Mouse (Mus musculus) olfactory bulb, adult 2 months (tissue): ENCODE measurements at regions not wholly inside any gene's neighbourhood (a gene's known extent, or its start where the extent isn't known, plus 50 kb on each side); places are given as distances from the start of the nearest gene placed in this dataset.

Source experiments
- CTCF ChIP-seq: fragments of 200-500 bp; IDR thresholded peaks from 2 replicates; pipeline ENCODE4 v1.5.1; 2012; ENCODE audit warnings: low read depth, mild to moderate bottlenecking, low read length, moderate library complexity; ENCODE audit not compliant: insufficient read depth
- POLR2A ChIP-seq: fragments of 200-500 bp; IDR thresholded peaks from 2 replicates; pipeline ENCODE4 v1.6.1; 2012; ENCODE audit warnings: mild to moderate bottlenecking, low read depth, low read length, moderate library complexity; ENCODE audit not compliant: insufficient read depth

DNA sequence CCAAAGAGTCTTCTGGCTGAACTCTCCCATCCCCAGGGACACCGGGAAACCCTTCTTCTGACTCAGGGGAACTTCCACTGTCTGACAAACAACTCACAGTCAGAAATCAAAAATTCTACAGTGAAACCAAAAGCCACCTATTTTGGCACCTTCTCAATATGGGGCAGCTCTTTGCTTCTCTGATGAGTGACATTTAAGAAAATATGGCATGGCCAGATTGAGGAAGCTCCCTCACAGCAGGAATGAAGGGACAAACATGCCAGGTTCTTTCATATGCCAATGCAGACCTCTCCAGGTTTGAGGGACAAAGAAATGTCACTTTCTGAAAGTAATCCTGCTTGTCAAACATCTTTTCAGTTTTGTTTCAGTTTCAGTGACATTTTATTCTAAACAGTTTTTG is 615.8 kb upstream of the Gm21961 start:
- TF ChIP-seq POLR2A (no peak), CTCF (no peak)
